Mouse (Mus musculus): Measurements from ENCODE around the gene Cmss1.

Cmss1 gene

DNA sequence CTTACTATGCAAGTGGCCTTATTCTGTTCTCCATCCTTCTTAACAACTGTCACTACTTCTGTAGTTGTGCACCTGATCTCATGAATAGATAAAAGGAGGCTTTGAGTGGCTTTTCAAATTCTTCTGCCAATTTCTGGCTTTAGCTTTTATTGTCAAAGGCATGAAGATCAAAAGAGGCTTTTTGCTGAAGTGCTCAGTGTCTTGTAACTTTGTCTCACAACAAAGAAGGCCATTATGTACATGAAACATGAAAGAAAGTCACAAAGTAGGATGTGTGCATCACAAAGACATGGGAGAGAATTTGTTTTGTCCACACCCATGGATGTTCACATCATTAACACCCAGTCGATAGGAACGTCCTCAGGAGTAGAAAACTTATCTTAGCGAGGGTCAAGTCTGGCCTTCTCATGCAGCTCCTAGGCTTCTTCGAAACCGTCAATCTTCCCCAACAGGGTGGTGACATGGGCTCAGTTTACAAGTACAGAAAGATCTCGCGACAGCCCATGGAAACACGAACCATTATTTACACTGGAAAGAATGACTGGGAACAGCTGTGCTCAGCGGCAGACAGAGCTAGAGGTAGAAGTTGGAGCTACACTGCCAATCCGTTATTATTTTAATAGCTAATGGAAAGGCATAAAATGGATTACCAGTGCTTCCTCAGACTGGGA lies 133.1 kb downstream of the Cmss1 start:
- no peak for DNase-seq (ENCODE audit: low read depth, low spot score)

GRCm38 (mm10) chr16:57471071-57471470 lies 135.6 kb downstream of the Cmss1 start:
- no peak for DNase-seq (ENCODE audit: low read depth, low spot score)

- no peak for DNase-seq (ENCODE audit: low read depth, low spot score)
Measured at GRCm38 (mm10) chr16:57470286-57470830, 136.3 kb downstream of the Cmss1 start.

GRCm38 (mm10) chr16:57469869-57470268 lies 136.8 kb downstream of the Cmss1 start:
- no peak for DNase-seq (ENCODE audit: low read depth, low spot score)

DNA sequence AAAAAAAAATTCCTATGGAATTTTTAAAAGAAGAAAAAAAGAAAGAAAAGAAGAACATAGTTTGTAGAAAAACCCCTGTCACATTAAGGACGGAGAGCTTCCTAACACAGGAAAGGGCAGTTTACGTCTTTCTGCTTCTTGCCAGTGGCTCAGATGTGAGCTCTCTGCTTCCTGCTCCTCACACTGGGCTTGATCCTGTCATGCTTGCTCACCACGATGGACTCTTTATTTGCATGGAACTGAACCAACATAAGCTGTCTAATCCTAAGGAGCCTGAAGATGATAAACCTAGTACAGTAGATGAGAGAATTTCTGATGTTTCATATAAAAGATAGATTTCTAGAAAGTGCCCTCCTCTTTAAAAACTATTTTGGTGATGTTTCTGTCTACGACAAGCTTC lies 137.4 kb downstream of the Cmss1 start:
- no peak for DNase-seq (ENCODE audit: low read depth, low spot score)

DNA sequence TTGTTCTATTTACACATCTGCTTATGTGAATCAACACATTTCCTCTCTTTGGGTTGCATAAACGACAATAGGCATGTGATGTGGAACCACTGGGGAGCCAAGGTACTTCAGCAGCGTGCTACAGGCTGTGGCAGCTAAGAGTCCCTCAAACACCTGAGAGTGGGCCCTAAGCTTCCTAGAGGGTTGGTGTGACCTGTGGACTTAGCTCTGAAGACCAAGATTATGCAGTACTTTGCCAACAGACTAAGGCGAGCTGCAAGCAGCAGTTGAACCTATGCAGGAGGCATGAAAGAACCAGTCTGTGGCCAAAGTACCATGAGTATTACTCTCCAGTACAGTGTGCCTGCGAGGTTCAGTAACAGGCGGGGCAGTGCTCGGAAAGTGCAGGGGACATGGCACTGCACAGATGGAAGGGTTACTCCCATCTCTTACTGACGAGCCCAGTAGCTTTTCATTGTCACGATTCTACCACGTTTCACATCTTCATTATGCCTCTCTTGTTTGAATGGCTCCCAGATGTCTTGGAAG lies 141.2 kb downstream of the Cmss1 start:
- DNase-seq (ENCODE audit: low read depth, low spot score), result no peak

GRCm38 (mm10) chr16:57456003-57456402 lies 150.7 kb downstream of the Cmss1 start:
- no peak for DNase-seq (ENCODE audit: low read depth, low spot score)

- no peak for DNase-seq (ENCODE audit: low read depth, low spot score)
Measured at GRCm38 (mm10) chr16:57455573-57455972, 151.1 kb downstream of the Cmss1 start.

DNA sequence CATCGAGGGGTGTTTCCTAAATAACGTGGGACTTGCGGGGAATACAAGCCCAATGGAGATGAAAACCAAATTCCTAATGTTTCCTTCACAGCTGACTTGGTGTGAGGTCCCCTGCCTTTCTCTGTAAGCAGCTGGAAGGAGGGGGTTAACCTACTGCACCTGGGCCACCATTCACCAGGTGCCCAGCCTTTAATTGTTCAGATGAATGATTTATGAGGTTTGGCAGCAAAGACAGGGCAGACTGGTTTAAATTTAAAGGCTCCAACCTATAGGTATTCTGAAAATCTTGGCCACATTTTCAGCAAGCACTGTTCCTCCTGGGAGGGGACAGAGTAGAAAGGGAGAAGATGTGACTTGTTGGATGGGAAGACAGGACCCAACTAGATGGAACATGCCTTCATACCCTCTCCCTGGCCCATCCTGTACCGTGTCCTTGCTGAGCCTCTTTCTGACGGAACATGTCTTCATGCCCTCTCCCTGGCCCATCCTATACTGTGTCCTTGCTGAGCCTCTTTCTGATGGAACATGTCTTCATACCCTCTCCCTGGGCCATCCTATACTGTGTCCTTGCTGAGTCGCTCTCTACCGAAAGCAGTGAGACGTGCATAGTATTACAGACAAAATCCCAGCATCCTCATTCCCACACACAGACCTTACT lies 152.4 kb downstream of the Cmss1 start:
- DNase-seq (ENCODE audit: low read depth, low spot score), result no peak

DNA sequence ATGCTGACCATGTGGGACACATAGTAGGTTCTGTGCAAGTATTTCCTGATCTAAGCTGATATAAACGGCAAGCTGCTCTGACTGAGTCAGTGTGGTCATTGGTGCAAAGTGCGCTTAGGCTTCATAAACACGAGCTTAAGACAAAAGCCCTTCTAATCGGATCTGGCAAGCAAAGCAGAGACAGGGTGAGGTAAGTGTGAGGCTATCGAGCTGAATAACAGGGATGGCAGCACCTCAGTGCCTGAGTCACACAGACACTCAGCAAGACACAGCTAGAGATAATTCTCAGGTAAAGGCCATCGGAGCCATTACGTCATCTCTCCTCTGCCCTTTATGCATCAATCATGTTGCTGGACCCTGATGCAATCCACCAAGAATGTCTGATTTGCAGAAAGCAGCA lies 153.7 kb downstream of the Cmss1 start:
- DNase-seq (ENCODE audit: low read depth, low spot score), result no peak

DNA sequence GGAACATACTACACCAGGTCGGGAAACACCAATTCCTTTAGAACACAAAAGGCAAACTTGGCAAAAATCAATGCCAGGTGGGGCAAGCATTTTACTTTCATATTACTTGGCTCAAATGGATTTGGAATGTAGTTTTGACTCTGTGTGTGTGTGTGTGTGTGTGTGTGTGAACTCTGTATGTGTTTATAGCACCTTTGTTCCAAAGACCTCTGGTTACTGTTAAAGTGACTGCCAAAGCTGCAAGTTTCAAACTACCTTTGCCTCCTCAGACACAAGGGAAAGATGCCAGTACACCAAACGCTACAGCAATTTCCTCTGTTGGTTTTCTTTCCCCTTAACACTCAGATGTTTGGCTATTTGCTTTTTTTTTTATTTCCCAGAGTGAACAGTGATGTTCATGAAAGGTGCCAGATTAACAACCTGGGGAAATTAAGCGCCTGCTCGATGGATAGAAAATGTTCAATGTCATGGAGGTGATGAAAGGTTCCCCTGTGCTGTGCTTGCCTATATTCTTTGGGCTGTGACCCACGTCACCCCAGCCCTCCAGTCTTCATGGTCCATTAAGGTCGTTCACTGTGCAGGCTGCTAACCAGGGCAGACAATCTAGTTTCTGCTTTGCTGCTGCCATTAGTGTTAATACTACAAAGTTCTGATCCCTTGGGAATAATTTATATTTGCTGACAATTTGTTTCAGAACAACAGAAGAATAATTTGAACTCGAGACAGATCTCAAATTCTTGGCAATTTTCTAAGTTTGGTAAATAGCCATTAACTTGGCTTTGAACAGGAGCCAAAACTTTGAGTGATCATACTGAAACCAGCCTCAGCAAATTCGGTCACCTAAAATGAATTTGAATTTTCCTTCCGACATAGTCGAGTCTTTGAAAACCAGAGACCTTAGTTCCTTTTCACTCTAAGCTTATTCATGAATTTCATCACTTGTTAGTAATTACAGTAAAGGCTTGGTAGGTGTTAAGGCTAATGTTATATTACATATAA lies 161.3 kb downstream of the Cmss1 start:
- DNase-seq (ENCODE audit: low read depth, low spot score), result no peak

DNA sequence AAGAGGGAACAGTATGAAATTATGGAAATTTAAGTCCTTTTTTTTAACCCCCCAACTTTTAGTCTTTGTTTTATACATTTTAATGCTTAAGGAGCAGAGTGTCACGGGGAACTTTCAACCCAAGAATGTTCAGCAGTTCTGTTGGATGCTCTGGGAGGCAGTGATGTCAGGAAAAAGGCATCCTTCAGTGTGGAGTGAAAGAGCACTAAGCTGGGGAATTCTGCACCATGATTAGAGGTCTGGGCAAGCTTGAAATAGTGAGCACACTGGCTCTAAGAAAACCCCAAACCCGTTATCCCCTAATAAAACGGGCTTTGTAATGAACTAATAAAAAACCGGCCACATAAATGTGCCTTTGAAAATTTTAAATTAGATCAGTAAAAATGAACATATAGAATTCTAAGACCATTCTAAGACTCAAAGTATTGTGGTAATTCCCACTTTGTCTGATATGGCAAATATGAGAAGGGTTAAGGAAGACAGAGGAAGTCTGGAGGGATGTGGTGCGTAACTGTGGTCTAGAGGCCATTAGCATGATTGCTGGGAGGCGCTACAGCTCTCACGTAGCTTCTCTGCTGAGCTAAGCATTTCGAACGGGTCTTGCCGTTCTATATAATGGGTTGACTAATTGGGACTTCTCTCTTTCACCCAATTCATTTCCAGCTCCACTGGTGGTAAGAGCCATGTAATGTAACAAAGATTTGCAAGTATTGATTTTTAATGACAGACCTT lies 165.8 kb downstream of the Cmss1 start:
- DNase-seq (ENCODE audit: low read depth, low spot score), result no peak

DNA sequence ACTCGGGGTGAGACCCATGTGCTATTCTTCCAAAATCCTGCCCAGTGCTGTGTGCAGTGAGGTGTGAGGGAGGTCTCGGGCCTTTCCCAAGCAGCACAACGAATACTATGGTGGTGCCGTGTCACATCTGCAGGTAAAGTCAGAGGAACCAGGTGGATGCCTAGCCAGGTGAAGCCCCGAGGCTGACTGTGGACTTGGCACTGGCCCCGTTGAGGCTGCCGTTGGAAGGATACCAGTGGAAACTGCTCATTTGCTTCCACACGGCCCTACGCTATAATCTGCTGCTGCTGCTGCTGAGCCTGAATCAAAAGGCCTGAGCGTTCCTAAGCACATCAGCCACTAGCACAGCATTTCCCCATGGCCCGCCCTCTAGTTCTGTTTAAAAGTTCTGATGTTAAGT lies 167.5 kb downstream of the Cmss1 start:
- DNase-seq (ENCODE audit: low read depth, low spot score), result no peak

GRCm38 (mm10) chr16:57438288-57438685 lies 168.4 kb downstream of the Cmss1 start:
- DNase-seq (ENCODE audit: low read depth, low spot score), result no peak

DNA sequence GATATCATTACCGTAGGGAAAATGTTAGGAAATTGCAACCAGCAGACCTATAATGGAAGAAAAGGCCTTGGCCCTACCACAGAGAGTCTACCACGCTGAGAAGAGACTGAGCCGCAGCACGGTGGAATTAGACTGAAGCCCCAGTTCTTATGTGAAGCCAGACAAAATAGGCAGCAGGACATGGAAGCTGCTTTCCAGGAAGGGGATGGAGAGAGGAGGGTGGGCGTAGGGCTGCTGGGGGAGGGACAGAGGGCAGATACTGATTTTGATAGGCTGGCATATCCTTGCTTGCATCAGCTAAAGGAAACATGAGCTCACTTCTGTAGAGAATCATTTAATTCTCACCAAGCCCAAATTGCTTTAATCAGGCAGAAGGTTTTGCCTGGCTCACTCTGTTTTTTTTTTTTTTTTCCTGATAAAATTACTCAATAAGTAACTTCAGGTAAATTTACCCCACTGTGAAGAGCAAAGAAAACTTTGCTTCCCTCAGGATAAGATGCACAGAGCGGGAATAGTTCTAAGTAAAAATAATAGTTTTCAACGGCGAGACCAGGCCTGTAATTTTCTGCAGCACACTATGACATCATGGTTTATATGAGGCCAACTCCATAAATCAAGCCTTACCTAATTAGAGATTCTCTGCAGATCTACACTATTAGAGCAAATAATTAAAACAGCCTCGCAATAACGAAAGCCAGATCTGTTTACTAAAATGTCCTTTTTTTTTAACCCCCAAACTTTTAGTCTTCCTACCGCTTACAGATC lies 169.0 kb downstream of the Cmss1 start:
- no peak for DNase-seq (ENCODE audit: low read depth, low spot score)

DNA sequence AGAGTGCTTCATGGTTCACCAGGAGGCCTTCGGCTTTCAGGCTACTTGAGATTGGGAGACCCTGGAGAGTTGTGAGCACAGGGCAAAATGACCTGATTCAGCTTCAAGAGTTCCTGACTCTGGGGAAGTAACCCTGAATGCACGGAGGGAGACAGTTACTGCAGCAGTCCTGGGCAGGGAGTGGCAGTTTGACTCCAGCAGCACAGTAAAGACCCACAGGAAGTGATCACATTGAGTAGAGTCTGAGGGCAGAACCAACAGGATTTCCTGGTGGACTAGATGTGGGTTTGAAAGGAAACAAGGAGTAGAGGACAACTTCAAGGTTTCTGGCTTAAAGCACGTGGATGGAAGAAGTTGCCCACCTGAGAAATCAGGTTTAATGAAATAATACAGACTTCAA lies 172.0 kb downstream of the Cmss1 start:
- no peak for DNase-seq (ENCODE audit: low read depth, low spot score)

DNA sequence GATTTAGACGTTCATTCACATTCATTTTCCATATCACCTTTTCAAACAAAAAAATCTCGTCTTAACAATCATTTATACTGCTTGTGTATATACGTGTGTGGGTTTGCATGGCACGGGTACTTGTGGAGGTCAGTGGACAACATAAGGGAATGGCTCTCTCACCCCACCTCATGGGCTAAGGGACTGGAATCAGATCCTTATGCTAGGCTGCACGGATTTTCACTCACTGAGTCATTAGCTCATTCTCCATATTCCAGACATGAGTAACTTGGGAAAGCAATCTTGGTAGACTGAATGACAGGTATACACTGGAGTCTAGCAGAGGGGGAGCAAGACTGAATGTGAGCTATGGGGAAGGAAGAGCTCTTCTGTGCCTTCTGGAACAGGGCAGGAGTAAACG lies 173.0 kb downstream of the Cmss1 start:
- no peak for DNase-seq (ENCODE audit: low read depth, low spot score)

GRCm38 (mm10) chr16:57433173-57433572 lies 173.5 kb downstream of the Cmss1 start:
- DNase-seq (ENCODE audit: low read depth, low spot score), result no peak

DNA sequence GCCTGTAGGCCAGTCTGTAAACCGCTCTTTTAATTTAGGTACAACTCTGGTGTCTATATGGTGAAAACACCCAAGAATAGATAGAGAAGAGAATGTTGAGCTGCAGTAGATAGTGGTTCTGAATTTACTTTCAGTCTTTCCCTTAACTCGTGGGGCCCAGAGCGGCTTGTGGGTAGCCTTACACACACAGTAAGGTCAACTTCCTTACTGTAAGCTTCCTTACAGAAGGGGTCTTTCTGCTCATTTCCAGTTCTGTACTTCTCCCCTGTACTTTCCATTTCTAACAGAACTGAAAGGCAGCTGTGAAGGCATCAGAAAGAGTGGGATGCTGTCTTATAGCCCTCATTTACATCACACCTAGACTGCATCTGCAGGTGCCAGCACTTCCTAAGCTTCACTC lies 175.4 kb downstream of the Cmss1 start:
- DNase-seq (ENCODE audit: low read depth, low spot score), result no peak

DNA sequence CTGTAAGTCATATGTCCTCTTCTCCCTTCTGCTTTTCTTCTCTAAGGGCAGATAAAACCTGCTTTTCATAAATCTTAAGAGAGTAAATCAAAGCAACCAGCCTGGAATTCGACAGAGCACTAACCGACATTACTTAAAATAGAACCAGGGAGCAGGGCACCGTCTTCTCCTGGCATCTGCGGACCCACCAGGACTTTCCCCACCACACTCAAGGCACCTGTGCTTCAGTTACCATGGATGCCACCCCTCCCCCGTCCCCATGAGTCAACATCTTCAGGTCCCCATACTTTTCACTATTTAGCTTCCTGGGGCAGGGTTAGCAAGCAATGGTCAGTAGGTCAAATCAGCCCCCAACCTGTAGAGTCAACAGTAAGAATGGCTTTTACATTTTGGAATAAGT lies 177.7 kb downstream of the Cmss1 start:
- no peak for DNase-seq (ENCODE audit: low read depth, low spot score)

All from telencephalon, adult 2 months (tissue).